Mouse (Mus musculus) CH12.LX (cell line): ENCODE measurements around the gene Senp5.

Experiments used
- BHLHE40 ChIP-seq: IDR thresholded peaks from 2 replicates; pipeline ENCODE4 v1.6.1; 2011; ENCODE audit warnings: mild to moderate bottlenecking, low read depth, low read length, improper control_type of control experiment
- CTCF ChIP-seq, 2 experiments: IDR thresholded peaks in 1 of 2; conservative IDR thresholded peaks in 1 of 2; 2 replicates each; pipeline ENCODE4 v1.5.1; 2011 to 2012; ENCODE audit warnings: low read depth in 2 of 2, low read length in 2 of 2, improper control_type of control experiment in 1 of 2, inconsistent platforms in 1 of 2, mild to moderate bottlenecking in 1 of 2, moderate library complexity in 1 of 2
- EP300 ChIP-seq: IDR thresholded peaks from 2 replicates; pipeline ENCODE4 v1.6.1; 2011; ENCODE audit warnings: low read length, improper control_type of control experiment
- HCFC1 ChIP-seq: IDR thresholded peaks from 2 replicates; pipeline ENCODE4 v1.6.1; 2012; ENCODE audit warnings: low read depth, mild to moderate bottlenecking, inconsistent platforms, low read length, improper control_type of control experiment
- MAFK ChIP-seq: IDR thresholded peaks from 2 replicates; pipeline ENCODE4 v1.6.1; 2011; ENCODE audit warnings: low read length, improper control_type of control experiment; ENCODE audit not compliant: insufficient replicate concordance
- MEF2A ChIP-seq: IDR thresholded peaks from 2 replicates; pipeline ENCODE4 v1.6.1; 2014; ENCODE audit warnings: low read depth, mild to moderate bottlenecking, inconsistent platforms, low read length, improper control_type of control experiment, borderline replicate concordance
- MYC ChIP-seq: IDR thresholded peaks from 2 replicates; pipeline ENCODE4 v1.6.1; 2011; ENCODE audit warnings: low read depth, mild to moderate bottlenecking, improper control_type of control experiment, low read length
- PAX5 ChIP-seq: IDR thresholded peaks from 2 replicates; pipeline ENCODE4 v1.6.1; 2012; ENCODE audit warnings: low read length, inconsistent platforms, mixed read lengths
- POLR2A ChIP-seq: IDR thresholded peaks from 2 replicates; pipeline ENCODE4 v1.6.1; 2011; ENCODE audit warnings: low read depth, mild to moderate bottlenecking, improper control_type of control experiment, low read length
- USF1 ChIP-seq: IDR thresholded peaks from 2 replicates; pipeline ENCODE4 v1.6.1; 2014; ENCODE audit warnings: low read depth, mild to moderate bottlenecking, inconsistent platforms, low read length, improper control_type of control experiment
- ZC3H11A ChIP-seq: IDR thresholded peaks from 2 replicates; pipeline ENCODE4 v1.6.1; 2012; ENCODE audit warnings: low read depth, mild to moderate bottlenecking, inconsistent platforms, low read length, improper control_type of control experiment
- ZKSCAN1 ChIP-seq: IDR thresholded peaks from 2 replicates; pipeline ENCODE4 v1.6.1; 2012; ENCODE audit warnings: low read depth, inconsistent platforms, low read length, improper control_type of control experiment, borderline replicate concordance

DNA sequence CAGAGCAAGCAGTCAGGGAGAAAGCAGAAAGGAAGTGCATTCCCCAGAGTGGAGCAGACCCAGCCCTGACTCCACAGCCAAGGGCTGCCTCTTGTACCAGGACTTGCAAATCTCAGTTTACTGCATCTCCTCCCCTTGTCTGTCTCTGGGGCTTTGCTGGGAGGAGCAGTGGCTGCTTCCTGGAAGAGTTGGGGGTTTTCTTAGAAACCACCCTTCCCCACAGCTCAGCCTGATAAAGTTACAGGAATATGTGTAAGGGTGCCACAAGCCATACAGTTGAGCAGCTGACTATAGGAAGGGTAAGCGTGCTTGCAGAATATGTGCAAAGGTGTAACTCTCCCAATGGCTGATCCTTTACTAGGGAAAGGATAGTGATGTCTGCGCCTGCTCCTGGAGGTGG, 62.5 kb downstream of the Senp5 start:
- TF ChIP-seq POLR2A: no peak
- TF ChIP-seq BHLHE40: 0 out of 2 replicates have a peak, but pooled peaks have one; percentile 20
- no peak for TF ChIP-seq MYC
- TF ChIP-seq EP300: no peak
- TF ChIP-seq CTCF (conservative IDR thresholded peaks at IDR 0.05 in 1 of 2, IDR thresholded peaks at IDR 0.05 in 1 of 2; ENCODE audit: low read depth in 2 of 2, low read length in 2 of 2): no peak
- TF ChIP-seq USF1: no peak
- no peak for TF ChIP-seq HCFC1
- no peak for TF ChIP-seq ZKSCAN1
- no peak for TF ChIP-seq ZC3H11A
- TF ChIP-seq PAX5: no peak
- no peak for TF ChIP-seq MEF2A
- no peak for TF ChIP-seq MAFK
